Mouse (Mus musculus) heart, adult 18-20 months (tissue): ENCODE data around the gene Cd3g. TPM values are rescaled to one million over a fixed set of nuclear protein-coding genes. Genes with fewer than 3 reads are reported as not detected.
"Not testable (repeated sequence)": the region's sequence is repeated elsewhere in the genome, so short reads cannot be mapped to it uniquely, and the experiment has no call there.

ENCODE experiments used
- DNase-seq, 2 experiments: peaks; one replicate each; pipeline ENCODE4 v3.0.0; 2021 to 2022; ENCODE audit warnings: mixed read lengths in 1 of 2
- total RNA-seq, 2 experiments: library from RNA; stranded (reverse); gene quantifications; 2 replicates each; pipeline ENCODE4 v1.2.3; 2021

Gene Cd3g
- total RNA-seq, 2 experiments from 2014 or later, result 0.62 to 4.6 TPM

GRCm38 (mm10) chr9:44986242-44986781, 6.1 kb upstream of the Cd3g start:
- DNase-seq, result peak; percentile 15 to 62

GRCm38 (mm10) chr9:44985721-44986161, 5.5 kb upstream of the Cd3g start:
- no peak for DNase-seq

GRCm38 (mm10) chr9:44983001-44983400, 2.8 kb upstream of the Cd3g start:
- no peak for DNase-seq

GRCm38 (mm10) chr9:44982531-44982930, 2.3 kb upstream of the Cd3g start:
- DNase-seq, result no peak

GRCm38 (mm10) chr9:44982081-44982480, 1.9 kb upstream of the Cd3g start:
- DNase-seq, result no peak

GRCm38 (mm10) chr9:44981676-44982075, 1.4 kb upstream of the Cd3g start, which contains the start of gene Cd3d:
Gene Cd3d (plus strand): TSS chr9:44981786.
- DNase-seq, result no peak

- DNase-seq, result no peak
Observed at GRCm38 (mm10) chr9:44981104-44981503, 873 bp upstream of the Cd3g start.

- DNase-seq, result no peak
Observed at GRCm38 (mm10) chr9:44979806-44980205, 425 bp downstream of the Cd3g start.

GRCm38 (mm10) chr9:44977813-44978212, 2.4 kb downstream of the Cd3g start:
- DNase-seq, result no peak

- DNase-seq, result no peak
Observed at GRCm38 (mm10) chr9:44969450-44969849, 10.8 kb downstream of the Cd3g start.

- not testable (repeated sequence) for DNase-seq
Observed at GRCm38 (mm10) chr9:44967763-44968162, 12.5 kb downstream of the Cd3g start.

- DNase-seq, result peak; percentile 86 to 90
Observed at GRCm38 (mm10) chr9:44966815-44967242, 13.4 kb downstream of the Cd3g start.

- DNase-seq, result no peak
Observed at GRCm38 (mm10) chr9:44965833-44966466, 14.3 kb downstream of the Cd3g start.

- DNase-seq, result peak; percentile 98 to 100
Observed at GRCm38 (mm10) chr9:44965126-44965832, 15.0 kb downstream of the Cd3g start, which contains the start of gene Ube4a. Gene Ube4a (minus strand): TSS chr9:44965600.

- no peak for DNase-seq
Observed at GRCm38 (mm10) chr9:44954432-44954831, 25.8 kb downstream of the Cd3g start.

GRCm38 (mm10) chr9:44947836-44948235, 32.4 kb downstream of the Cd3g start:
- DNase-seq, result no peak

GRCm38 (mm10) chr9:44946185-44946695, 34.0 kb downstream of the Cd3g start:
- DNase-seq, result peak; percentile 31 to 51

- DNase-seq, result peak; percentile 62 to 73
Observed at GRCm38 (mm10) chr9:44942421-44942820, 37.8 kb downstream of the Cd3g start.

GRCm38 (mm10) chr9:44941756-44942155, 38.5 kb downstream of the Cd3g start:
- peak; percentile 57 to 64 for DNase-seq

GRCm38 (mm10) chr9:44921543-44921942, 58.7 kb downstream of the Cd3g start:
- no peak for DNase-seq

GRCm38 (mm10) chr9:44921123-44921468, 59.1 kb downstream of the Cd3g start:
- peak in 1 of 2 experiments; percentile 84 for DNase-seq

GRCm38 (mm10) chr9:44920374-44921122, 59.7 kb downstream of the Cd3g start, which contains the start of gene Atp5l:
Gene Atp5l (minus strand): TSS chr9:44920742.
- DNase-seq, result peak; percentile 91
